Mouse (Mus musculus): ENCODE data around the gene Psma7.

The Psma7 gene

DNA sequence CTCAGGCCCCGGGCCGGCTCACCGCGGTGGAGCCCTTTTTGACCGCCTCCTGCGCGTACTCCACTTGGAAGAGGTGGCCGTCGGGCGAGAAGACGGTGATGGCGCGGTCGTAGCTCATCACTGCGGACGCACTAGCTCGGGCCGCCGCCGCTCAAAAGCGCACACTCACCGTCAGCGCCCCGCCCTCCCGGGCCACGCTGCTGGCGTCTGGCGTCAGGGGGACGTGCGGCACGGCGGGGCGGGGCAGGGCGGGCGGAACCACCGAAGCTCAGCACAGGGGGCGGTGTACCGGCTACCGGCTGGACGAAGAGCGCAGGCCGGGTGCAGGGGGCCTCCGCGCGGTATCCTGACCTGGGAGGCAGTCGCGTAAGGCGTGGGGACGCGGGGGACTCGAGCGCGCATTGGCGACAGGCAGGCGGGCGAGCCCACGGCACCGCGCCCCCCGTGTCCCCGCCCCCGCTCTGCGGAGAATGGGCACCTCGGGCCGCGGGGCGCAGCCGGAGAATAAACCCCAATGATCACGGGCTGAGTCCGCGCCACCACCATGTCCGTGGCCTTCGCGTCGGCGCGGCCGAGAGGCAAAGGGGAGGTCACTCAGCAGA, at the start of gene Psma7, which contains the start of gene Ss18l1:
Gene Psma7 (minus strand): TSS at position 178 of the 602 bp plus-strand sequence.
Gene Ss18l1 (plus strand): TSS at position 254 of the 602 bp plus-strand sequence.
- peak in 1 of 2 experiments; percentile 86 for DNase-seq (ENCODE audit: low spot score in 2 of 2)

DNA sequence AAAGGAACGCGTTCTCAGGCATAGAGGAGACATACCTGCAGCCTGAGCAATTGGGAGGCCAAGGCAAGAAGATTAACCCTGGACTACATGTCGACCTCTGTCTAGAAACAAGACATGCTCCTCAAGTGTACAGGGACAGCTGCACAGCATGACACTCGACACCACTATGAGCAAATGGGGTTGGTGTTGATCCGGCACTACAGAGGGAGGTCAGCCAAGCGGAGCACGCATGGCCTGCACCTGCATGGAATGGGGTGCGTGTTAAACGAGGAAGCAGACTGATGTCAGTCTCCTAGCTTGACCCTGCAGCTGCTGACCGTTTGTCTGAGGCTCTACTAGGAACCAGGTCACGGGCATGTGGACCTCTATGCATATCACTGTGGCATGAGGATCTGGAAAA, 48.1 kb upstream of the Psma7 start:
- DNase-seq (ENCODE audit: low spot score in 2 of 2): no peak

DNA sequence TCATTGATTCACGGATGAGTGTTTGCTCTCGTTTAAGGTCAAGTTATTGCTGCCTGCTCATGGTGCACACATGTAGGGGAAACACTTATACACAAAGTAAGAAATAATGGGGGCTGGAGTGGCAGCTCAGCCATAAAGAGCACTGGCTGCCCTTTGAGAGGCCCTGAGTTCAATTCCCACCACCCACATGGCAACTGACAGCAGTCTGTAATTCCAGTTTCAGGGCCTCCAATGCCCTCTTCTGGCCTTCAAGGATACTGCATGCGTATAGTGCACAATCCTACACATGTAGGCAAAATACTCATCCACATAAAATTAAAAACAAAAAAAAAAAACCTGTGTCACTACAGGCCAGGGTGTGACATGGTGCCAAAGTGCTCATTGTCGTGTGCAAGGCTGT, 45.2 kb upstream of the Psma7 start:
- DNase-seq (ENCODE audit: low spot score in 2 of 2): no peak

DNA sequence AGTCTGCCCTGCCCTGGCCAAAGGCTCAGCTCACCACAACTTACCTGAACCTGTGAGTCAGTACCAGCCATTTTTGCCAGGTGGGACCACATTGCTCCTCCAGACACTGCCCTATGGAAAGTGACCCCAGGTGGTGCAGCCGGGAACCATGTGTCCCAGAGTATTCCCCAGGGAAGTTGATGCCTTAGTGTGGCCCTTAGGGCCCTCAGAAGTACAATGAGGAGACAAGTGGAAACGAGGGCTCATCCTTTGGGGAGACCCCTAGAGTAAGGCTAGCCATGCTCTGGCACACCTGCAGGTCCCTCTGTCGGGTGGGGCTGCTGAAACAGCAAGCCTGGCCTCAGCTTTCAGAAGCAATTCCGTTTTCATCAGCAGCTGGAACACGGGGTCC, 44.4 kb upstream of the Psma7 start:
- DNase-seq (ENCODE audit: low spot score in 2 of 2): no peak

DNA sequence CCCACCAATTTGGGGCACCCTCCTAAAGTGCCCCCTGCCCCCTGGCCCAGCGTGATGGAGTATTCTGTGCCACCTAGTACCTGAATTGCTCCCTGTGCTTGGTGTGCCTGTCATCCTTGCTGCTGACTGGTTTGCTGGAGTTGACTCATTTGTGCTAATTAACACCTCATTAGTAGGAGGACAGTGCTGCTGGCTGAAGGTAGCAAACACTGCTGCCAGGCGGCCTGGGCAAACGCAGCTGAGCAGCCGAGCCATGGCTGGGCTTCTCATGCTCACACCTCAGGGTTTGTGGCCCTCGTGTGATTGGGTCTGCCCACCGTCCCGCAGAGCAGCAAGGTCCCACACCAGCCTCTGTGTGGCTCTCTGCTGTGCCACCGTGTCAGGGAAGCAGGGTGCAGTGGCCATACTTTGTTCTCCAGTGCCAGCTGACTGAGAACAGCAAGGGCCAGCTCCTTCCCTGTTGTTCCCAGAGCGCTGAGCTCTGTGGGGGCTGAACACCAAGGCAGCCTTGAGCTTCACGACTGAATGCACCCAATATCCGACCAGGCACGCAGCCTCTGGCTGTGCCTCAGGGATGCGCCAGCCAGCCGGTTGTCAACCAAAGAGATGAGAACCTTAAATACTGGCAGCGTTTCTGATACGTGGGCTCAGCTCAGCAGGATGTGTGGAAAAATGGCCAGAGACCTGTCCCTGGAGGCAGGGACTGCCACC, 43.8 kb upstream of the Psma7 start:
- no peak for DNase-seq (ENCODE audit: low spot score in 2 of 2)

DNA sequence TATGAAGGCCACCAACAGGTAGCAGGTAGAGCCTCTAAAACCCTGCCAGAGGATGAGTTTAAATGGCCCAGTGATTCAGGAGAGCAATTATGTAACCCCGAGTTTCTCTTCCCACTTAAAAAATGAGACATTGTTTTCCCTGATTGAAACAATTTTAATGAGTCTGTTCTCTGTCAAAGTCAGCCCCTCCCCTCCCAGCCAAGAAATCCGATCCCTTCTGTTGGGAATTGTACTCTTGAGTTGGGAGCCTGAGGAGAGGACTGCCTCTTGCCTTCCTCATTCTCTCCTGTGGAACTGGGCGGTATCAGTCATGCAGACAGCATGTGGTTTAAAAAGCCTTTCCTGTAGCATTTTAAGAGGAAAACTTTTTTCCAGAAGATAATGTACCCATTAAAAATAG, 42.3 kb upstream of the Psma7 start:
- no peak for DNase-seq (ENCODE audit: low spot score in 2 of 2)

DNA sequence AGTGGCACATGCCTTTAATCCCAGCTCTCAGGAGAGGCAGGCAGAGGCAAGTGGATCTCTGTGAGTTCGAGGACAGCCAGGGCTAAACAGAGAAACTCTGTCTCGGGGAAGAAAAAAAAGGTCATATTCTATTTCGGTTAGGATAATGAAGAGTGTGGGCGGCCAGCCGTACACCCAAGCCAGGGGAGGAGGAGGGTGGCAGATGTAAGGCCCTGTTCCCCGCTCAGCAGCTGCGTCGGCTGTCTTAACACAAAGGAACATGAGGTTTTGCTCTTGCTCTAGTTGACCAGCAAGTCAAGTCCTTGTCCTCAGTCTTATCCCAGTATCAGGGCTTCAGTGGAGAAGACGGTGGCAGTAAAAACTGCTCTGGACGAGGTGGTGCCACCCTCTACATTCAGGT, 40.8 kb upstream of the Psma7 start:
- no peak for DNase-seq (ENCODE audit: low spot score in 2 of 2)

DNA sequence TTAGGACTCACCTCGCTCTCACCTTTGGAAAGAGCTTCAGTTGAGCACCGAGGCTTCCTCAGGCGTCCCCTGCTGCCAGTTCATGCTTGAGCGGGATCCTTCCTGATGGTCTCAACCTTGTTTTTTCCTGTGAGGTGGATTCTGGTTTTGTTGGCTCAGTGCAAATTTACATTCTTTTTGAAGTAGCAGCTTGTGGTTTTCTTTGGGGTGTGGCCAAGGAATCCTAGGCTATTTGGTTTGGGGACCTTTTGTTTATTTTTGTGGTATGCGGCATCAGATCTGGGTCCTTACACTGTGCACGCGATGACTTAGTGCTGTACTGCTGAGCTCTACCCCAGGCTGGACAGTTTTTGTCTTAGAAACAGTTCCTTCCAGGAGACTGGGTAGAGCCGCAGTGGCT, 38.4 kb upstream of the Psma7 start:
- DNase-seq (ENCODE audit: low spot score in 2 of 2): no peak

DNA sequence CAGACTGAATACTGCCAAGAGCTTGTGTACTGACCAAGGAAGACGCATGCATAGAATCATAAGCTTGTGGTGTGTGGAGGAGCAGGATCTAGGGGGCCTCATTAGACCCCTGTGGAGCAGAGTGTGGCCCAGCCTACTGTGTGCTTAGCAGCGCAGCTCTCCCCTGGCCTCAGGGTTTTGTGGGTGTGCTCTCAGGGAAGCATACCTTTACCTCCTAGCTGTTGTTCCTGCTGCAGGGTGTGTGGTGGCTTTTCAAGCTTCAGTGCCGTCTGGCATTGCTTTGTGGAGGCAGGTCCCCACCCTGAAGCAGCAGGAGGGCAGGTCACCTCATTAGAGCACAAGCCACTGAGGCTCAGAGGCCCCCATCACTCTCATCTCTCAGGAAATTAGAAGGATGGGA, 35.4 kb upstream of the Psma7 start:
- DNase-seq (ENCODE audit: low spot score in 2 of 2): no peak

DNA sequence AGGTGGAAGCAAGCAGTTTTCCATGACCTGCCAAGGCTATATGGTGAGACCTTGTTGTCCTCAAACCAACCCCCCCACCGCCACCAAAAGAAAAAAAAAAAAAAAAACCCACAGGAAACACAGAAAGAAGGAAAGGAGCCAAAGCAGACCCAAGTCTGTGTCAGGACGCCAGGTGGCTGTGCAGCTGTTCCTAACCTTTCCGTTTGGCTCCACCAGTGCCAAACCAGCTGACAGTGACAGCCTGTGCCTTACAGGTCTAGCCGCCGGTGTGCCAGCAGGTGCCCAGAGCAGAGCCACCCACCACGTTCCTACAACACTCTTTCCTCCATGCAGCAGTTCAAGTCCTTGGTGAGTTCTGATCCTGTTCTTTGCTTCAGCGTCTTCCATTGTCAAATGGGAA, 30.7 kb upstream of the Psma7 start:
- DNase-seq (ENCODE audit: low spot score in 2 of 2): no peak

DNA sequence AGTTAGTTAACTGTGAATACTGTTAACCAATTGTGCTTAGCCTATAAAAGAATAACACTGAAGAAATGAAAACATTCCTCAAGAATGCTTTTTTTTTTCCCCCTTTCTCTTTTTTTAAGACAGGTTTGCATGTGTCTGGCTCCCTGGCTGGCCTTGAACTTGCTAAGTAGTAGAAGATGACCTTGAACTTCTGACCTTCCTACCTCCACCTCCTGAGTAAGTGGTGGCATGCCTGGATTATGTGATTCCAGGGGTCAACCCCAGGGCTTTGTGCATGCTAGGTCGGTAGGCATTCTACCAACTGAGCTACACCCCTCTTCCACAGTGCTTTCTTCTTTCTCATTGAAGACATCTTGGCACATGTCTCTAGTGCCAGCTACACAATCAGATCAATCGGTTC, 29.4 kb upstream of the Psma7 start:
- DNase-seq (ENCODE audit: low spot score in 2 of 2): no peak

DNA sequence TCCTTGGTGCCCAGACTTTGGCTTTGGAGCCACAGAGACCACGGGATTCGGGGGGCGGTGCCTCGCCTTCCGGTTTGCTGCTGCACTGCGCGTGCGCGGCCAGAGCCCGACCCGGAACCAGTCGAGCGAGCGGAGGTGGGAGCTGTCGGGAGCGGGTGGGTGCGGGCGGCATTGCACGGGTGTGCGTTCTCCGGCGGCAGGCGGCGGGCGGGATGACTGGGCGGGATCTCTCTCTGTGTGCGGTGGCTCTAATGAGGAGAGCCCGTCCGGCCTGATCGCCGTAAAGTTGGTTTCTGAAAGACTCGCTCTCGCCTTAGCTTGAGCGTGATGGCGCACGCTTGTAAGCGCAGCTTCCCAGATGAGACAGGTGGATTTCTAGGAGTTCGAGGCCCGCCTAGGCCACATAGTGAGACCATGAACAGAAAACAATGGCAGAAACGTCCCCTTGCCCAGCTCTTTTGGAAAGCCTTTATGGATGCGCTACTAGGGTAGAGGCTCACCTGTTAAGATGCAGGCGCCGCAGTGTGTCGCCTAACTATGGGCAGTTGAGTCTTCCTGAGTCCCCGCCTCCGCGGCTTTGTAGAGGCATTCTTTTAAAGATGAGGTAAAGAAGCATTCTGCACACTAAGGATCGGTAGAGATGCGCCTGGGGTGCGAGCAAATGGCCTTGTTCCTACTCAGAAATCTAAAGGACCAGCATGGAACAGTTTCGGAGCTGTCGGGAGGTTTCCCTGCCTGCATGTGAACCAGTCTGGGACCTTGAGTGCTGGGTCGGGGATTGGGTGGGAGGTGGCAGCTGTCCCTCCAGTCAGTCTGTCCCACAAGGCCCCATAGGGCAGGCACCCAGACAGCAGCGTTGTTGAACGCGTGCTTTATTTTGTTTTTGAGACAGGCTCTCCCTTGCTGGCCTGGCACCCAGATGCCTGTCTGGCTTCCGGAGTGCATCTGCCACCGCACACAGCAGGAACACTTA, 28.5 kb upstream of the Psma7 start, which contains the start of gene Mtg2:
Gene Mtg2 (plus strand): TSS at position 108 of the 973 bp plus-strand sequence.
- DNase-seq (ENCODE audit: low spot score in 2 of 2): peak; percentile 88 to 96

DNA sequence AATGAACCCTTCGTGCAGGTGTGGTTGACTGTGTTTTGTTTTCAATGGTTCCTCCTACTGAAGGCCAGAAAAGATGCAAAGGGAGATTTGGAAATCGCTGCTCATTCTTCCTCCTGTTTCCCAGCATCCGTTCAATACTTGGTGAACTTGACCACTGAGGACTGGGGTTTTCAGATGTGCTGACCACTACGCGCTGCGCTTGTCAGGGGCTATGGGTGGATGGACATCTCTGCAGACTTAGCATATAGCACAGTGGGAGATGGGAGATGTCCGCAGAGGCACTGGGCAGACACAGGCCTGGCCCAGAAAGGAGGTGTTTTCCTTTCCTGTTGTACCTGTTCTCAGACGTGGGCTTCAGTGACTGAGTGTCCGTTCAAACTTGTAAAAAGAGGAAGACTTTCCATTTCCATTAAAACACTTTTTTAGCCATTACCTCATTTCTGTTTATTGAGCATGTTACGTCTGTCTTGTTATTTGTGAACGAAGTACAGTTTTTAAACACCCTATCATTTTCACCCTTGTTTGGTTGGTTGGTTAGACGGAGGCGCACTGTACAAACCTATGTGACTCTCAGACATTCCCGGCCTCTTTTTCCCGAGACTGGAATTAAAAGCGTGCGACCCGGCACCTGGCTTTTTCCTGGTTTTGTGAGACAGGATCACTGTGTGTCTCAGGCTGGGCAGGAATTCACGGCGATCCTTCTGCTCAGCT, 27.7 kb upstream of the Psma7 start:
- no peak for DNase-seq (ENCODE audit: low spot score in 2 of 2)

DNA sequence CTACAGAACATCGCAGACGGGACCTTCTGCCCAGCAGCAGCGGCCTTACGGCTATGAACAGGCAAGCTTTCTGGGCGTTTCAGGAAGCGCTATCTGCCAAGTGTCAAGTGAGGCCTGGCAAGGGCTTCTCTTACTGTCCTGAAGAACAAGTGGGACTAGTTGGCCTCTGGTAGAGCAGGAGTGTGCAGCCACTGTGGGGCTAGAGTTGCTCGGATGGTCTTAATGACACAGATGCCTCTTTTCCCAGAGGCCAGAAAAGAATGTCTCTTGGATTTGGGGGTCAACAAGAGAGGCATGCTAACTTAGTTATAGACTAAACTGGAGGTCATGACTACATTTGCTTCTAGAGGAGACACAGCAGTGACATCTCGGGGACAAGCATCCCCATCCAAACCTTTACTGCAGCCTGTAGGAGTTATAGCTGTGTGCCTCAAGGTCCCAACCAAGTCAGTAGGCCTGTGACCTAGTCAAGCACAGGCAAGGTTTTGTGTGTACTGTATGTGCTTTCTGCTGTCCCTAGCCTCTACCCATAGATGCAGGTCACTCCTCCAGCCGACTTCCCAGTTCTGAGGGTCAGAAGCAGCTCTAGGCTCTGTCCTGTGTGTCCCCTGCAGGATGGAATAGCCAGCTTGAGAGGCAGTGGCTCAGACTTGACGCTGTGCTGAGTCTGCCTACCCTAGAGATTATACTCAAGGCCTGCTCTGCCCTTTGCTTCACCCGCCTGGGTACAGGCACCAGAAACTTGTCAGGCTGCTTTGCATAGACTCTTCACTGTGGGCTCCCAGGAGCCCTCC, 21.3 kb upstream of the Psma7 start:
- DNase-seq (ENCODE audit: low spot score in 2 of 2): no peak

DNA sequence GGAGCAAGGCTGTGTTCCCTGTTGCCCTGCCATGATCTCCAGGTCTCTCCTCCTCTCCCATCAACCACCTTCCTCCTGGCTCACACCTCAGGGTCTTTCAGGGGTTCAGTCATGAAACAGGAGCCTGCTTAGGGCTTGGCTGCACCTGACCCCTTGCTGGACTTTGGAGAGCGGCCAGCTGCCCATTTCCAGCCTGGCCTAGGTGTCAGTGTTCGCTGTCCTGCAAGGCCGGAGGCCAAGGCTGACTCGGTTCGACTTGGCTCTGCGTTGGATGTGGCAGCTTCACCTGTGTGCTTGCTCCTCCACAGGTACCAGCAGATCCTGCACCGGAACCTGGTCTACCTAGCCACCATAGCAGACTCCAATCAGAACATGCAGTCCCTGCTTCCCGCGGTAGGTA, 10.8 kb upstream of the Psma7 start:
- no peak for DNase-seq (ENCODE audit: low spot score in 2 of 2)

DNA sequence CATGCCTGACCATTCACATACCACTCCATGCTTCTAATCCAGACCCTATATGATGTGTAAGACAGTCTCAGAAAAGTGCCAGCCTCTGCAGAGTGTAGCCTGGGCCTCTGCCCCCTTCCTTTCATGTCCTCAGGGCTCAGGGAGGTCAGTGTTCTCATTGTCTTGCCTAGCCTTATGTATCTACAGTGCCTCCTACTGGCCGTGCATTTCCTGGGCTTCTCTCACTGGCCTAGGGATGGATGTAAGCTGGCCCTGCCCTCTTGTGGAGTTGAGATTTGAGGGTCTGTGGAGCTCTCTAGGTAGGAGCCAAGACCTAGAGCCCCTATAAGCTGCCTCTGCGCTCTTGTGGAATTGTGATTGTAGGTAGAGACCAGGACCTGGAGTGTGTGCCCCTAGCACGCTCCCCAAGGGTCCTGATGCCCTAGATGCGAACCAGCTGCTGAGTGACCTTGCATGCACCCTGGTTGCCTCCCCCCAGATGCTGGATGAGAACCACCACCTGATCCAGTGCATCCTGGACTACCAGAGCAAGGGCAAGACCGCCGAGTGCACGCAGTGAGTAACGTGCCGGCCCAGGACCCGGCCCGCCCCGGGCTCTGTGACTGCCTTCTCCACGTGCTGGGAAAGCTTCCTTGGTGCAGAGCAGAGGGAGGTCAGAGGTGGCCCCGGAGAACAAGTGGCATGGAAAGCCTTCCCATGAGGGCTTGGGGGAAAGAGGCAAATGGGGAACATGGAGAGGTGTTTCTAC, 9.9 kb upstream of the Psma7 start:
- no peak for DNase-seq (ENCODE audit: low spot score in 2 of 2)

DNA sequence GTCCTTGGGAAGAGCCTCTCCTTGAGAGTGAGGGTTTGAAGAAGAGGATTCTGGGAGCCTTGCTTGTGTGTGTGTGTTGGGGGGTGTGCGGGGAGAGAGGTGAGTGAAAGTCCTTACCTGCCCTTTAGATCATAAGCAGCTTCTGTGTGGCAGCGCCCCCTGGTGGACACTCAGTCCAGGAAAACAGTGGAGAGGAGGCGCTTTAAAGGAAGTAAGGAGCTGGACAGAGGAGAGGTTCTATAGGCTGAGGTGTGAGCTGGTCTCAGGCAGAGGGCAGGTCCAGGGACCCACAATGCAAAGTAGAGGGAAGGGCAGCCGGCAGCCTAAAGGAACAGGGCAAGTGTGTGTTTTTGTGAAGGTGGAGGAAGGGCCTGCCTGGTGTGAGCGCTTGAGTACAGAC, 8.8 kb upstream of the Psma7 start:
- DNase-seq (ENCODE audit: low spot score in 2 of 2): peak in 1 of 2 experiments; percentile 82

DNA sequence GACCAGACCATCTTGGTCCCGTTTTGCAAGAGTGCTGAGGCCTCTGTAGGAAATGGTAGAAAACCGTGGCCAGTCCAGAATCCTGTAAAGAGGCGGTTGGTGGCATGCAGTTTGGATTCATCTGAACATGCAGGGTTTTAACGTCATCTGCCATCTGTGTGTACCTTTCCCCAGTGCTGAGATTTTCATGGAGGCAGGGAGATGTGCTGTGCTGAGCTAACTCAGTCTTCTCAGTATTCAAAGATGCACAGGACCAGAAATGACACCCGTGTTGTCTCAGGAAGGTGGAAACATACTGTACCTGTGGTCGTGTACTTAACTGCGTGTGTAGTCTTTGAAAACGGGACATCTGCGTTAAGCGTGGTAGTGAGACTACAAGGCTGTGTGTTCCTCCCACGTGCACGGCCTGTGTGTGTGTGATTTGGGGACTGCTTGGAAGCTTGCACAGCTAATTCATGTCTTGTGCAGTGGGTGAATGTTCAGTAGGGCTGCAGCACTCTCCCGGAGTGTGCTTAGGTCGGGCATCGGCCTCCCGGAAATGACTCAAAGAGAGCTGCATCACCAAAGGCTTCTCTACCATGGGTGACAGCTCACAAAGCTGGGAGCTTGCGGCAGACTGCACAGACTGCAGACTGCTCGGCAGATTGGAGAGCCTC, 5.9 kb upstream of the Psma7 start:
- peak in 1 of 2 experiments; percentile 69 for DNase-seq (ENCODE audit: low spot score in 2 of 2)

DNA sequence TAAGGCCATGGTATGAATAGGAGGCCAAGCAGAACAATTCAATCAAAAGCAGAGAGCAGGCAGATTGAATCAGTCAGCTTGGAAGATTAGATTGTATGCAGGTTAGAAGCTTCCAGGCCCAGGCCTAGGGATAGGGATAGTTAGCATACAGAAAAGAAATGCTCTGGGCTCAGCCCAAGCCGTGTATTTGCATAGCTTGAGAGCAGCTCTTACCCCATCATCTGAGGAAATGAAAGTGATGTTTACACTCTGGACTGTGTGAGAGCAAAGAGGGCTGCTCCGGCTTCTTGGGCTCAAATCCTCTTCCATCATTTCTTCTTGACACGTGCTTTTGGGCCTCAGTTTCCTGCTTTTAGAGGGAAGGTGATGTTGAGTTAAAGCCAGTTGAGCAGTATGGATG, 5.3 kb upstream of the Psma7 start:
- no peak for DNase-seq (ENCODE audit: low spot score in 2 of 2)

DNA sequence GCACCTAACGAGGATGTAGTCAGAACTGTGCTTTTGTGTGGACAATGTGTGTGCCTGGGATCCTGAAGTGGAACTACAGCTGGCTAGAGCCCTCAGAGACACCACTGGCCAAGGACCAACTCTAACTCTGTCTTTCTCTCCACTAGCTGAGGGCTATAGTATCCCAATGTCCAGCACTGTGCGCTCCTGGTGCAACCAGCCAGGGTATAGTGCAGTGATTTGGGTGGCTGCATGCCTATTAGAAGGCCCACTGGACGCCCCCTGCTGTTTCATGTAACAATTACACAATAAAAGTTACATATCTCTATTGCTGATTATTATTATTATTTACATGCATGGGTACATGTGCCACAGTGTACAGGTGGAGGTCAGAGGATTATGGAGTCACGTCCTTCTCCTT, 3.0 kb upstream of the Psma7 start:
- no peak for DNase-seq (ENCODE audit: low spot score in 2 of 2)
